Mouse (Mus musculus) MEL (cell line): ENCODE data around the gene Osbp2. TPM values are rescaled to one million over a fixed set of nuclear protein-coding genes. Genes with fewer than 3 reads are reported as not detected.

Source experiments
- DNase-seq: peaks from one replicate; pipeline ENCODE4 v3.0.0; 2011; ENCODE audit warnings: low read depth, low spot score
- H3K27ac ChIP-seq: 2 replicates; pipeline ENCODE4 v1.5.1; 2012; ENCODE audit warnings: low read depth, mild to moderate bottlenecking, control low read depth, low read length, moderate library complexity; ENCODE audit not compliant: control insufficient read depth
- H3K27me3 ChIP-seq, 2 experiments: fragments of 150-350 bp in 1 of 2; sonication (generic) in 1 of 2; 2 replicates each; pipeline ENCODE4 v1.6.1; 2012; ENCODE audit warnings: low read length in 2 of 2, mild to moderate bottlenecking in 2 of 2, improper control_type of control experiment in 1 of 2, moderate library complexity in 1 of 2; ENCODE audit not compliant: insufficient read depth in 2 of 2, control insufficient read depth in 1 of 2
- H3K36me3 ChIP-seq, 2 experiments: 2 replicates each; pipeline ENCODE4 v1.6.1; 2012 to 2014; ENCODE audit warnings: low read length in 2 of 2, improper control_type of control experiment in 1 of 2, inconsistent platforms in 1 of 2, mild to moderate bottlenecking in 1 of 2; ENCODE audit not compliant: insufficient read depth in 2 of 2, control insufficient read depth in 1 of 2
- H3K4me1 ChIP-seq, 2 experiments: fragments of 150-350 bp in 1 of 2; sonication (generic) in 1 of 2; 2 replicates each; pipeline ENCODE4 v1.6.1; 2012; ENCODE audit warnings: low read length in 2 of 2, improper control_type of control experiment in 1 of 2, mild to moderate bottlenecking in 1 of 2; ENCODE audit not compliant: insufficient read depth in 2 of 2, control insufficient read depth in 1 of 2
- H3K4me3 ChIP-seq, 2 experiments: fragments of 150-350 bp in 1 of 2; sonication (generic) in 1 of 2; 2 replicates each; pipeline ENCODE4 v1.5.1; 2012; ENCODE audit warnings: low read depth in 2 of 2, low read length in 2 of 2, mild to moderate bottlenecking in 2 of 2, moderate library complexity in 2 of 2, control low read depth in 1 of 2, improper control_type of control experiment in 1 of 2; ENCODE audit not compliant: control insufficient read depth in 1 of 2, insufficient read depth in 1 of 2
- H3K79me2 ChIP-seq: 2 replicates; pipeline ENCODE4 v1.6.1; 2012; ENCODE audit warnings: mild to moderate bottlenecking, low read length, moderate library complexity; ENCODE audit not compliant: control insufficient read depth, poor library complexity, insufficient read depth
- H3K9ac ChIP-seq: 2 replicates; pipeline ENCODE4 v1.6.1; 2012; ENCODE audit warnings: low read depth, mild to moderate bottlenecking, control low read depth, low read length, moderate library complexity; ENCODE audit not compliant: control insufficient read depth, poor library complexity, severe bottlenecking
- H3K9me3 ChIP-seq: fragments of 150-350 bp; sonication (generic); replicated peaks from 2 replicates; pipeline ENCODE4 v1.6.1; 2012; ENCODE audit warnings: mild to moderate bottlenecking, low read length, improper control_type of control experiment, moderate library complexity; ENCODE audit not compliant: insufficient read depth
- BHLHE40 ChIP-seq: IDR thresholded peaks from 2 replicates; pipeline ENCODE4 v1.6.1; 2012; ENCODE audit warnings: low read depth, mild to moderate bottlenecking, inconsistent platforms, low read length, improper control_type of control experiment, borderline replicate concordance
- CTCF ChIP-seq, 3 experiments: IDR thresholded peaks in 2 of 3; conservative IDR thresholded peaks in 1 of 3; 2 replicates each; pipeline ENCODE4 v1.5.1; 2011 to 2012; ENCODE audit warnings: low read length in 3 of 3, low read depth in 2 of 3, mild to moderate bottlenecking in 2 of 3, improper control_type of control experiment in 1 of 3, inconsistent platforms in 1 of 3, mixed read lengths in 1 of 3, moderate library complexity in 1 of 3; ENCODE audit not compliant: control insufficient read depth in 1 of 3, insufficient read depth in 1 of 3, poor library complexity in 1 of 3, severe bottlenecking in 1 of 3
- E2F4 ChIP-seq: IDR thresholded peaks from 2 replicates; pipeline ENCODE4 v1.6.1; 2011; ENCODE audit warnings: low read depth, low read length, improper control_type of control experiment, borderline replicate concordance
- MEF2A ChIP-seq: IDR thresholded peaks from 2 replicates; pipeline ENCODE4 v1.6.1; 2014; ENCODE audit warnings: low read depth, mild to moderate bottlenecking, inconsistent platforms, low read length, improper control_type of control experiment; ENCODE audit not compliant: poor library complexity, insufficient replicate concordance, severe bottlenecking; ENCODE audit errors: extremely low read depth
- MYC ChIP-seq: IDR thresholded peaks from 2 replicates; pipeline ENCODE4 v1.6.1; 2011; ENCODE audit warnings: low read depth, mild to moderate bottlenecking, low read length, improper control_type of control experiment, moderate library complexity
- RAD21 ChIP-seq: IDR thresholded peaks from 2 replicates; pipeline ENCODE4 v1.6.1; 2011; ENCODE audit warnings: mild to moderate bottlenecking, low read depth, low read length, improper control_type of control experiment
- SMC3 ChIP-seq: IDR thresholded peaks from 2 replicates; pipeline ENCODE4 v1.6.1; 2011; ENCODE audit warnings: low read depth, low read length, improper control_type of control experiment
- UBTF ChIP-seq: IDR thresholded peaks from 2 replicates; pipeline ENCODE4 v1.6.1; 2012; ENCODE audit warnings: low read depth, mild to moderate bottlenecking, inconsistent platforms, low read length, improper control_type of control experiment, moderate library complexity, borderline replicate concordance; ENCODE audit not compliant: insufficient read depth
- USF1 ChIP-seq: IDR thresholded peaks from 2 replicates; pipeline ENCODE4 v1.6.1; 2014; ENCODE audit warnings: low read depth, mild to moderate bottlenecking, inconsistent platforms, low read length, improper control_type of control experiment, moderate library complexity
- USF2 ChIP-seq, 2 experiments: IDR thresholded peaks; 2 replicates each; pipeline ENCODE4 v1.6.1; 2011 to 2012; ENCODE audit warnings: improper control_type of control experiment in 2 of 2, low read length in 2 of 2, borderline replicate concordance in 1 of 2, inconsistent platforms in 1 of 2, low read depth in 1 of 2, mild to moderate bottlenecking in 1 of 2; ENCODE audit not compliant: insufficient read depth in 1 of 2
- ZC3H11A ChIP-seq: IDR thresholded peaks from 2 replicates; pipeline ENCODE4 v1.6.1; 2012; ENCODE audit warnings: low read depth, mild to moderate bottlenecking, inconsistent platforms, low read length, improper control_type of control experiment
- ZMIZ1 ChIP-seq: IDR thresholded peaks from 2 replicates; pipeline ENCODE4 v1.6.1; 2012; ENCODE audit warnings: low read depth, mild to moderate bottlenecking, inconsistent platforms, low read length, improper control_type of control experiment, moderate library complexity
- polyA plus RNA-seq, 2 experiments: library from polyadenylated mRNA; stranded (reverse) in 1 of 2; unstranded in 1 of 2; fragments of >175 nt in 1 of 2; fragments of >200 nt in 1 of 2; gene quantifications; 2 replicates each; pipeline versions ENCODE4 v1.2.1 to v1.2.4; 2012; ENCODE audit warnings: low replicate concordance in 2 of 2, low read depth in 1 of 2; ENCODE audit not compliant: insufficient read length in 2 of 2, insufficient read depth in 1 of 2, missing spikeins in 1 of 2
- total RNA-seq: library from RNA; depleted of rRNA; stranded (reverse); fragments of 300-350 nt; gene quantifications from 2 replicates; pipeline ENCODE4 v1.2.3, GENCODE M21; 2012

Osbp2 gene
- total and polyA plus RNA-seq, 3 experiments, result 0.04 TPM; not detected in 2

DNA sequence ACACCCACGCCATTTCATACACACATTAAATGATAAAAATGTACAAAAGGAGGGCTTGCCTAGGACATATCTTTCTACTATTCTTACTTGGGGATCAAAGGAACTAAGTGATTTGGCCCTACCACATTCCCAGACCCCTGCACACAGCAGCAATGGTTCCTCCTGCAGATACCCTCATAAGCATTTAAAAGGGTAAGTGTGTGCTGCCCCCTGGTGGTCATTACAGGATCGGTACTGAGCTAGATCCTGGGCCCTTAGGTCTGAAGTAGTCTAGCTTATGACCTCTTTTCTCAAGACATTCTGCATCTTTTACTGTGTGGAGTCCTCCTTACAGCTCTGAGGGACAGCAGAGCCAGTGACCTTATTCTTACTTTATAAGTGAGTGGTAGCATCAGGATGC lies 16.1 kb upstream of the Osbp2 start:
- Histone ChIP-seq H3K4me1 (0 out of 4 replicates have a peak, but pooled peaks cover 3 to 5% of the 10 kb centered on the region in 2 experiments), H3K27me3 (peaks cover 7 to 10% of the 10 kb centered on the region in 2 experiments; a peak in 3 of 4 replicates), H3K9me3 (no peaks in the 10 kb centered on the region), H3K4me3 (no peak overlapping the region), H3K79me2 (no peaks in the 10 kb centered on the region), H3K27ac (no peak overlapping the region), H3K9ac (no peak overlapping the region), H3K36me3 (peaks cover 0 to 7% of the 10 kb centered on the region in 2 experiments; a peak in 2 of 4 replicates)
- no peak for TF ChIP-seq MYC
- TF ChIP-seq MEF2A, result no peak
- TF ChIP-seq ZC3H11A, result peak; percentile 62
- peak; percentile 75 for TF ChIP-seq SMC3
- peak; percentile 88 to 94 (median 91) for TF ChIP-seq CTCF (IDR thresholded peaks at IDR 0.05 in 2 of 3, conservative IDR thresholded peaks at IDR 0.05 in 1 of 3; ENCODE audit: control insufficient read depth in 1 of 3, insufficient read depth in 1 of 3, low read depth in 2 of 3, low read length in 3 of 3, poor library complexity in 1 of 3, severe bottlenecking in 1 of 3)
- TF ChIP-seq RAD21, result peak; percentile 80
- DNase-seq, result peak; percentile 89

DNA sequence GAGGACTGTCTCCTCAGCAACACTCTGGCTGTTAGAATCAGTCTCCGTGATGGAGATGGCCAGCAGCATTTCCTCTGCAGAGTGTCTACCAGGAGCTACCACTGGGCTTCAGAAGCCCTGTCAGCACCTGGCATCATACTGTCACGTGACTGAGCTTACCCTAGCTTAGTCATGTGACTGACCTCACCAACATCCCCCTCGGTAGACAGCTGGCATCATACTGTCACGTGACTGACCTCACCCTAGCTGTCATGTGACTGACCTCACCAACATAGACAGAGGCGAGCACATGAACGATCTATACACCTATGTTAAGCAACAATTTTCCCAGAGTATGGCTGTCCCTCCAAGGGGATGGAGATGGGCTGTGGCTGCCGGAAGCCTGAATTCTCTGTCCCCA lies 15.0 kb upstream of the Osbp2 start:
- Histone ChIP-seq H3K4me3 (no peak overlapping the region), H3K27me3 (peaks cover 9 to 10% of the 10 kb centered on the region in 2 experiments; a peak in 3 of 4 replicates), H3K9me3 (no peaks in the 10 kb centered on the region), H3K4me1 (no peaks in the 10 kb centered on the region), H3K79me2 (no peaks in the 10 kb centered on the region), H3K9ac (no peak overlapping the region), H3K27ac (no peak overlapping the region), H3K36me3 (no peaks in the 10 kb centered on the region)
- no peak for DNase-seq
- TF ChIP-seq USF1, result peak; percentile 81
- peak in 1 of 2 experiments; percentile 49; a peak in 1 of 4 replicates for TF ChIP-seq USF2 (IDR thresholded peaks at IDR 0.05; ENCODE audit: borderline replicate concordance in 1 of 2, insufficient read depth in 1 of 2, low read depth in 1 of 2, low read length in 2 of 2)
- no peak for TF ChIP-seq BHLHE40
- TF ChIP-seq UBTF, result no peak

DNA sequence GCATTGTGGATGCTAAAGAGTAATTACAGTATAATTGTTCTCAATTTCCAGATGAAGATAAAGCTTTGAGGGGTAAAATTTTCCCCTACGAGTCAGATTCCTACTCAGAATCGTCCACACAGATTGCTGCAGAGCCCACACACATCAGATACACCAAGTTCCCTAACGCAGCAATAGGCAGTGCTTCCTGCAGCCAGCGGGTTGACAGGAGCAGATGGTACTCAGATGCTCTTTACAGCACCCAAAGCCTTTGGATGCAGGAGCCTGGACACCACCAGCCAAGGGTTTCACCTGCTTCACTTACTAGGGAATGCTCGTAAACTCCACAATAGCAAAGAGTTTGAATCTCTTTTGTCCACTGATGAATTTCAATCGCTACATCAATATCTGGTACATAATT lies 12.7 kb upstream of the Osbp2 start:
- Histone ChIP-seq H3K4me1 (no peaks in the 10 kb centered on the region), H3K9me3 (no peaks in the 10 kb centered on the region), H3K27ac (no peak overlapping the region)
- DNase-seq, result no peak
- TF ChIP-seq E2F4, result no peak
- no peak for TF ChIP-seq UBTF
- no peak for TF ChIP-seq ZMIZ1
- TF ChIP-seq, all 39 proteins: peak for 0
- no peaks in the 10 kb centered on the region for H3K36me3 ChIP-seq
- H3K27me3 ChIP-seq, result peaks cover 9 to 11% of the 10 kb centered on the region in 2 experiments
- no peak overlapping the region for H3K9ac ChIP-seq
- no peak overlapping the region for H3K4me3 ChIP-seq
- no peaks in the 10 kb centered on the region for H3K79me2 ChIP-seq
